Mouse (Mus musculus) layer of hippocampus, postnatal 36 days (tissue): Measurements from ENCODE around the gene Tnnc2. TPM values are rescaled to one million over a fixed set of nuclear protein-coding genes. Genes with fewer than 3 reads are reported as not detected.

Source experiments
- DNase-seq, 2 experiments: peaks; one replicate each; pipeline ENCODE4 v3.0.0; 2022
- total RNA-seq, 2 experiments: library from RNA; stranded (reverse); gene quantifications; 2 replicates each; pipeline ENCODE4 v1.2.3; 2021

Gene Tnnc2
- total RNA-seq, 2 experiments from 2014 or later = not detected

GRCm38 (mm10) chr2:164737377-164738090 lies 42.2 kb downstream of the Tnnc2 start:
- DNase-seq = no peak

GRCm38 (mm10) chr2:164735446-164735845 lies 44.3 kb downstream of the Tnnc2 start:
- no peak for DNase-seq

GRCm38 (mm10) chr2:164734839-164735238 lies 44.9 kb downstream of the Tnnc2 start:
- DNase-seq = no peak

- DNase-seq = no peak
These were observed 46.5 kb downstream of the Tnnc2 start for GRCm38 (mm10) chr2:164733259-164733658.

- DNase-seq = no peak
These were observed 48.0 kb downstream of the Tnnc2 start for GRCm38 (mm10) chr2:164731719-164732118.

Other genes starting within 250 kb of the Tnnc2 start
- gene Wfdc2, start 217.6 kb downstream of the Tnnc2 start, total RNA-seq = not detected
- not detected for gene Spint3, start 206.5 kb downstream of the Tnnc2 start, total RNA-seq
- gene Wfdc6a, start 194.5 kb downstream of the Tnnc2 start, total RNA-seq = not detected
- not detected for gene Eppin, start 186.4 kb downstream of the Tnnc2 start, total RNA-seq
- gene Wfdc6b, start 166.4 kb downstream of the Tnnc2 start, total RNA-seq = not detected
- gene Wfdc8, start 166.3 kb downstream of the Tnnc2 start, total RNA-seq = not detected
- gene Wfdc16, start 141.2 kb downstream of the Tnnc2 start, total RNA-seq = not detected
- gene Wfdc10, start 123.9 kb downstream of the Tnnc2 start, total RNA-seq = not detected
- gene Wfdc9, start 123.4 kb downstream of the Tnnc2 start, total RNA-seq = not detected
- gene Wfdc11, start 105.9 kb downstream of the Tnnc2 start, total RNA-seq = not detected
- not detected for gene Wfdc13, start 94.9 kb downstream of the Tnnc2 start, total RNA-seq
- not detected for gene Spint4, start 81.5 kb downstream of the Tnnc2 start, total RNA-seq
- not detected for gene Spint5, start 64.7 kb downstream of the Tnnc2 start, total RNA-seq
- 1 to 10 TPM; 1.5 to 2.2 TPM for gene Wfdc3, start 34.0 kb downstream of the Tnnc2 start, total RNA-seq
- 10 to 100 TPM; 34.0 to 37.7 TPM for gene Dnttip1, start 34.0 kb downstream of the Tnnc2 start, total RNA-seq
- 1 to 10 TPM; 1.2 to 1.5 TPM for gene Ube2c, start 10.1 kb downstream of the Tnnc2 start, total RNA-seq
- gene Snx21, start 5.9 kb upstream of the Tnnc2 start, total RNA-seq = 10 to 100 TPM; 36.7 to 44.0 TPM
- 10 to 100 TPM; 27.8 to 28.2 TPM for gene Acot8, start 24.9 kb upstream of the Tnnc2 start, total RNA-seq
- 1 to 10 TPM; 8.2 to 8.6 TPM for gene Zswim3, start 25.1 kb upstream of the Tnnc2 start, total RNA-seq
- 10 to 100 TPM; 21.6 to 23.0 TPM for gene Zswim1, start 42.7 kb upstream of the Tnnc2 start, total RNA-seq
- gene Spata25, start 48.6 kb upstream of the Tnnc2 start, total RNA-seq = not detected
- 10 to 100 TPM; 92.9 to 93.4 TPM for gene Ctsa, start 52.9 kb upstream of the Tnnc2 start, total RNA-seq
- 1 to 10 TPM; 1.8 to 2.7 TPM for gene Neurl2, start 53.5 kb upstream of the Tnnc2 start, total RNA-seq
- 10 to 100 TPM; 66.9 to 70.7 TPM for gene Pltp, start 77.7 kb upstream of the Tnnc2 start, total RNA-seq
- gene Pcif1, start 99.3 kb upstream of the Tnnc2 start, total RNA-seq = 10 to 100 TPM; 41.2 to 44.1 TPM
- gene Zfp335, start 131.8 kb upstream of the Tnnc2 start, total RNA-seq = 10 to 100 TPM; 23.8 to 29.7 TPM
- 1 to 10 TPM; 2.0 to 2.9 TPM for gene Mmp9, start 160.8 kb upstream of the Tnnc2 start, total RNA-seq
- gene Slc12a5, start 180.8 kb upstream of the Tnnc2 start, total RNA-seq = 100 to 1,000 TPM; 398 to 404 TPM